Mouse (Mus musculus) CD4-positive, CD25-positive, alpha-beta regulatory T cell, adult 2 months (primary cell): ENCODE measurements at regions not wholly inside any gene's neighbourhood (a gene's known extent, or its start where the extent isn't known, plus 50 kb on each side); places are given as distances from the start of the nearest gene placed in this dataset.
"Not testable (repeated sequence)": the region's sequence is repeated elsewhere in the genome, so short reads cannot be mapped to it uniquely, and the experiment has no call there.

Experiments used
- DNase-seq: peaks from one replicate; pipeline ENCODE4 v3.0.0-alpha.2; 2012; ENCODE audit warnings: low read depth, low spot score

DNA sequence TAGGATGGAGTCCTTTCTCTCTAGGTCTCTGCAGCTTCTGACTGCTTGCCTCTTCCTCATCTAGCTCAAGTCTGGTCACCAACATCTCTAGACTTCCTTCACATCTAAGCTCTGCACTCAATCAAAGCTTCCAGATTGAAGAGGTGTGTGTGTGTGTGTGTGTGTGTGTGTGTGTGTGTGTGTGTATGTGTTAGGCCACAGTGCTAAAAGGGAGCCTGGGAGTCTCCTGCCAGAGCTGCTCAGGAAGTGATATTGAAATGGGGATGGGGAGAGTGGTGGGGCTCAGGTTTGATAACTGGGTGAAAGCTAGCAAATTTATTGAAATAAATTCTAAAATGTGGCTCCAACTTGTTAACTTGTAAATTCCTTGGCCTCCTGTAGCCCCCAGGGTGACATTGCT, 73.3 kb downstream of the Gm31371 start:
- not testable (repeated sequence) for DNase-seq

DNA sequence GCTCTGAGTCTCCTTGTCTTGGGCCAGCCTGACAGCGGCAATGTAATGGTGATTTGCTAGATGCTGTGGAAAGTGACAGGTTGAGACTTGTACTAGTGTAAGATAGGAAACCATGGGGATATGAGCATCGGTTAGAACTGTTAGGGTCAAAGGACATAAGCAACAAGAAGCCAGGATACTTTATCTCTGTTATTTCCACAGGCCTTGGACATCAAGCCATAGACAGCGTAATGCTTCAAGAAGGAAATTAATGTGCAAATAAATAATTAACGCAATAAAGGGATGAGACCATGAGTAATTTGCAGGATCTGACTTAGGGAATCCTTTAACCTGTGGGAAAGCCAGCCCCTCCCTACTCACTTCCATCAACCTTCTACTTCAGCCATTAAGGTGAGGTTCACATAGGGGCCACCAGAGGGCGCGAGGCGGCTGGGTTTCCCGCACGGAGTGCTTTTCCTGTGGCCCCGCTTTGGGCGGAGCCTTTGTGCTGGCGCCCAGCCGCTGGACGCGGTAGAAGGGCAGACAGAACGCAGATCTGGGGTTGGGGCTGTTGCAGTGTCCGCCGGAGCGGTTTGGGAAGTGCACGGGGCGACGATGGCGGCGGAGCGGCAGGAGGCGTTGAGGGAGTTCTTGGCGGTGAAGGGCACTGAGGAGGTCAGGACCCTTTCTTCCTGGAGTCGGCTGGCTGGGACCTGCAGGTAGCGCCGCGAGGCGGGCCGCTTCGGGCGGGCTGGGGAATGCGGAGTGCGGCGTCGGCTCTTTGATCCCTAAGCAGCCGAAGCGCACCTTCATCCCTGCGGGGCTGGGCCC, 76.5 kb downstream of the Gm31371 start:
- DNase-seq: peak; percentile 85

DNA sequence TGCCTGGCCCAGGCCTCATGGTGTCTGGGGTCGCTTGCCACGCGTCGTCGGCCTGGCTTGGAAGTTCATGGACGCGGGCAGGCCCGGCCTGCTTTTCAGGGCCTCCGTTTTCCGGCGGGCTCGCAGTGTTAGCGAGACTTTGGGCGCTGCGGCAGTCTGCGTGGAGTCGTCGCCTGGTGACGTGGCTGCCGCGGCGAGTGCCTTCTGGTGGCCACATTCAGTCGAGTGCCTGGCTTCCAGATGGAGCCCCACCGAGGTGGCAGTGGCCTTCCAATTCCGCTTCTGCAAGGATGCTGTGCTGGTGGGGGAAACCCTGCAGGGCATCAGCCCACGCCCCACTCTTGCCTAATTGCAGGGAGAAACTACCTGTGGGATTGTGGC, 77.1 kb downstream of the Gm31371 start:
- DNase-seq: peak; percentile 57

DNA sequence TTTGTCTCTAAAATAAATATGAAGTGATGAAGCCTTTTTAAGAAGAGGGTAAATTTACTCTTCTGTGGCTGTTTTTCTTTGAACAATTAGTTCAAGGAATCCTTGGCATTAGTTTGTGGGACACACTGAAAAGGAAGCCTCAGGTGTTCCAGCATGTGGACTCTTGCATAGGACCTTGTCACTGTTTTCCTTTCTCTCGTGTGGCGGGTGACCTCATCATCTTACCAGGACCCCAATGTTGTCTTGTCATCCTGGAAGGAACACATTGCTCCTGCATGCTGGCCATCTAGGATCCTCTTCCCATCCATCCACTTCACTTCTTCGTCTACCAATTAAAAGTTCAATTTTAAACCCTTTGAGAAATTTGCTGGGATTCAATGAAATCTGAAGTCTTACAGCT, 104.9 kb downstream of the Gm31371 start:
- not testable (repeated sequence) for DNase-seq

DNA sequence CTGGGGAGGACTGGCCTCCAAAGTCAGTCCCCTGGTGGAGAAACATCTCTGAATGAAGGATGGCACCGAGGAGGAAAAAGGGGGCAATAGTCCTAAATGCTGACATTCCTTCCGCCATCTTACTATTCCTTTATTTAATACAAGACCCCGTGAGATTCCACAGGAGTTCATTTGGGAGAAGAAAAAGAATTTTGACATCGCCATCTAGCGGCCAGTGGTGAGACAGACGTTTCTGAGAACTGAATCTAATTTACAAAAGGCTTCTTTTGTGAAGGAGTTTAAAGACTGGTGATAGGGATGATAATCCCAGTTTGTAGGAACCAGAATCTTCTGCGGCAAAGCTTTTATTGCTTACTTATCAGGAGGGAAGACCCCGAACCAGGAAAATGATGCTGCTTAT, 107.8 kb downstream of the Gm31371 start:
- peak; percentile 30 for DNase-seq

DNA sequence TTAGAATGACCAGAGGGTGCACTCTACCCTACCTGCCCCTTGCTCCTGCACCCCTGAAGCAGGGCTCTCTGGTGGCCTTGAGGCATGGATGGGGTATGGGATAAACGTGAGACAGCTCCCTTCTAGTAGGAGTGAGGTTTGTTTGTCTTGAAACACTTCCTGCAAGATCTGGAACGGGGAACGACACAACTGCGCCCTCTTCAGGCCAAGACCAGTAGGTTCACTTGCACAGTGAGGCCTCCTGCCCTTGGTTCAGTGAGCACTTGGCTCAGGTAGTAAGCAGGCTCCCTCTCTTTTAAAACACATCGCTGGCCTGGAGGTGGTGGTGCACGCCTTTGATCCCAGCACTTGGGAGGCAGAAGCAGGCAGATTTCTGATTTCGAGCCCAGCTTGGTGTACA, 110.1 kb downstream of the Gm31371 start:
- DNase-seq: peak; percentile 70

DNA sequence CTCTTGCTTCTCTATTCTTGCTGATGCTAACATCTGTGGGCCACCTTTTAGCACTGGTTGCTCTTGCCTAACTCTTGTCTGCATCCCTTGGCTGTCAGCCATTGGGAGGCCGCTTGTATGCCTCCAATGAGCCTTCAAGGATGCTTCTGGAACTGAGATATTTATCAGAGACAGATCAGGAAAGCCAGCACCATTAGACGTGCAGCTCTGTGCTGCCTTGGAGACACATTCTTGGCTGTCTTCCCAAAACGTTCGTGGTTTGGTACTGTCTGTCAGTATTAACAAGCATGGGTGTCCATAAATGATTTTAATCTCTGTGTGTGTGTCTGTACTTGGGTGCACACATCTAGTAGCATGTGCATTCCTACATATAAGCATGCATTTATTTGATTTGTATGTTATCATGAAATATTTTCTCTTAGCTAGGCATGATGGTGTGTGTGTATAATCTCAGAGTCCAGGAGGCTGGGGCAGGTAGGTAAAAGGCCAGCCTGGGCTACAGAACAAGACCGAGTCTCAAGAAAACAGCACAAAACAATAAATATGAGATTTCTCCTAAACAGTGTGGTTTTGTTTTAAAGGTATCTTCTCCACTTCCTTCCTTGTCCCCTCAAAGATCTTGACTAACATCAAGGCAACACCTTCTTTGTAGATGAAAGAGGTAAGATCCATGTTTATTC, 111.4 kb downstream of the Gm31371 start:
- DNase-seq: not testable (repeated sequence)

DNA sequence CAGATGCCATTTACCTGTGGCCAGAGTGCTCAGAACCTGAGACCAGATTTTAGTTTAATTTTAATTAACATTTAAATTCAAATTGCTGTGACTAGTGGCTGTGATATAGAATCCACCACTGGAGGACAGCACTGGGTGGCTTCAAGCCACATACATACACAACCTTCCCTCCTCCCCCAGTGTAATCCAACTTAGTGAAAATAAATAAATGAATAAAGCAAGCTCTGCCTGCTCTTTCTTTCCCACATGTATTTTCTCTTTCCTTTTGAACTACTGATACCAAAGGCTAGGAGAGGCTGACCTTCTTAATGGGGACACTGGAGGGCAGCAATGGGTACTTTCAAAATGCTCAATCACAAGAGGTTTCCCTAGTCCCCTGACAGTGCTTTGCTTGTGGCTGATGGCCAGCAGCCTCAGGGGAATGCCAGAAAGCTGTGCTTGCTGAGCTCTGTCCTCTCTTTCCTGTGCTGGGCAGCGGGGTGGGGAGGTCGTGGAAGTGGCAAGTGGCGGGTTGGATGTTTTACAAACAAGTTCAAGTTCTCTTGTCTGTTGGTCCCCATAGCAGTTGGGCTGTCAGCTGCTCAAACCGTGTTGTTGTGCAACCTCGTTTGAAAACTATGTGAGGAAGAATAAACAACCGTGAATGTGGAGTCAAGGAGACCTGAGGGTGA, 112.4 kb downstream of the Gm31371 start:
- DNase-seq: not testable (repeated sequence)

DNA sequence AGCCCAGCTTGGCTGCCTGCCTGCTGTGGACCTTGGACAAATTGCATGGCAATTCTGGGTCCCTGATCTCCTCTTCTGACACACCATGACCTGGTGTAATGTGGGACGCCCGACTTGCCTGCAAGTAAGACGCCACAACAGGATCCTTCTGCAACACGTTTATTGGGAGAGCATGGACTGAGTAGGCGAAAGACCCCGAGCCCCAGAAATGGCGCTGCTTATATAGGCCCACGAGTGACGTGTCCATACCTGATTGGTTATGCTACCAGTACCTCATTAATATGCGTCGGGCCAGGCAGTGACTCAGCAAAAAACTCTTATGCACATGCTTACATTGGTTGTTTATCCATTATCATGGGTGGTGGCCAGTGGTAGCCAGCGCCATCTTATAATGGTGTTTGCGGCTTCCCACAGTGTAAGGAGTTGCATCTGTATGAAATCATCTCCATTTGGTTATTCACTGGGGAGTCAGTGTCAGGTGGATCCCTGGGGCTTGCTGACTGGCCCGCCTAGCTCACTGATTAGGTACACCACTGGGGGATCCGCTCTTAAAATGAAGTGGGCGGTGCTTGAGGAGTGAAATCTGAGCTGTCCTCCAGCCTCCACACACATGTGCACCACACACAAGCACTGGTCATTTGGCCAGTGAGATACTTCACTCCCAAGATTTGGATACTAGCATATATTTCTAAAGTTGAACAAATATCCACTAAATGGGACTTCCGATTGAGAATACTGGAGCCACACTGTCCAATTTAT, 113.1 kb downstream of the Gm31371 start:
- not testable (repeated sequence) for DNase-seq

DNA sequence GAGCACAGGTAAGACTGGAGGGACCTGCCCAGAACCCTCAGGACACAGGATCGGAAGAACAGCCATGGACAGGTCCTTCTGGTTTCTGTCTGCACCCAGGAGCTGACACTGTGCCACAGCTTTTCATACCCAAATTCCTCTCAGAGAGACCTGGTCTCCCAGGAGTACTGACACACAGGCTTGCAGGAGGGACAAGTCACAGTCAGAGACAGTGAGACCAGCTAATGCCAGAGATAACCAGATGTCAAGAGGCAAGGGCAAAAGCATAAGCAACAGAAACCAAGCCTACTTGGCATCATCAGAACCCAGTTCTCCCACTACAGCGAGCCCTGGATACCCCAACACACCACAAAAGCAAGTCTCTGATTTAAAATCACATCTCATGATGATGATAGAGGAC, 122.3 kb downstream of the Gm31371 start:
- DNase-seq: not testable (repeated sequence)

DNA sequence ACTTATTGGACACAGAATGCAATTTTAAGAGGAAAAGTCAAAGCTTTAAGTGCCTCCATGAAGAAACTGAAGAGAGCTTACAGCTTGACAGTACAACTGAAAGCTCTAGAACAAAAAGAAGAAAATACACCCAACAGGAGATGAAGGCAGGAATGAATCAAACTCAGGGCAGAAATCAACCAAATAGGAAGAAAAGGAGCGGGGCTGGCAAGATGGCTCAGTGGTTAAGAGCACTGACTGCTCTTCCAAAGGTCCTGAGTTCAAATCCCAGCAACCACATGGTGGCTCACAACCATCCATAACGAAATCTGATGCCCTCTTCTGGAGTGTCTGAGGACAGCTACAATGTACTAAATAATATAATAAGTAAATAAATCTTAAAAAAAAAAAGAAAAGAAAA, 124.8 kb downstream of the Gm31371 start:
- DNase-seq: not testable (repeated sequence)

DNA sequence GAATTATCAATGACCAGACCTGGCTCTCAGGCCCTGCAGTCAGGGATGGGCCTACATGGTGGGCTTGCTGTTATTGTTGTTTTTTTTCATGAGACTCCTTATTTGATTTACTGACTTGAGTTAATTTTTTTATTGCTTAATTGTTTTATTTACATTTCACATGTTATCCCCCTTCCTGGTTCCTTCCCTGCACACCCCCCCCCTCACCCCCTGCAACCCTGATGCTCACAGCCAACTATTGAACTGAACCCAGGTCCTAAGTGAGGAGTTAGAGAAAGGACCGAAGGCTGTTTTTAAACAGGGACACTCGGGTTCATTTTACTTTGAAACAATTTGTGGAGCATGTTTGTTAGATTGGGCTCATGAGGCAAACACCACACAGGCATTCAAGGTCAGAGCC, 126.9 kb downstream of the Gm31371 start:
- DNase-seq: not testable (repeated sequence)

DNA sequence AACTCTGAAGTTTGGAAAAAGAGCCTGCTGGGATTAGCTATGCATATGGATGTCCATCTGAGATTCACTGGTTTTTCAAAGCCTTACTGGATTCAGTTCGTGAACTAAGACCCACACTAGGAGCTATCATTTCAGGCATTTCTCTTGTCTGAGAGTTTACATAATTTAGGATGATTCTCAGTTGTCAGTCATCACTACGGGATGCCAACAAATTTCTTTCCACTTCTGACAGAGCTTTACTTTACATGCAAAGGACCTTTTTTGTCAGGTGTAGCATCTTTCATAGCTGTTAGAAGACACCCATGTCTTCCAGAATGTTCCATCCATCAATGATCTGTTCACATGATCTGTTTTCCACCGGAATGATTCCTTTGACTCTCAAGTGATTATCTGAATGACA, 154.4 kb downstream of the Gm31371 start:
- not testable (repeated sequence) for DNase-seq

DNA sequence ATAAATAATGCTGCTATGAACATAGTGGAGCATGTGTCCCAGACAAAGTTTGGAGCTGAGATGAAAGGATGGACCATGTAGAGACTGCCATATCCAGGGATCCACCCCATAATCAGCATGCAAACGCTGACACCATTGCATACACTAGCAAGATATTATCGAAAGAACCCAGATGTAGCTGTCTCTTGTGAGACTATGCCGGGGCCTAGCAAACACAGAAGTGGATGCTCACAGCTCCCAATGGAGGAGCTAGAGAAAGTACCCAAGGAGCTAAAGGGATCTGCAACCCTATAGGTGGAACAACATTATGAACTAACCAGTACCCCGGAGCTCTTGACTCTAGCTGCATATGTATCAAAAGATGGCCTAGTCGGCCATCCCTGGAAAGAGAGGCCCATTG, 194.9 kb downstream of the Gm31371 start:
- DNase-seq: not testable (repeated sequence)

DNA sequence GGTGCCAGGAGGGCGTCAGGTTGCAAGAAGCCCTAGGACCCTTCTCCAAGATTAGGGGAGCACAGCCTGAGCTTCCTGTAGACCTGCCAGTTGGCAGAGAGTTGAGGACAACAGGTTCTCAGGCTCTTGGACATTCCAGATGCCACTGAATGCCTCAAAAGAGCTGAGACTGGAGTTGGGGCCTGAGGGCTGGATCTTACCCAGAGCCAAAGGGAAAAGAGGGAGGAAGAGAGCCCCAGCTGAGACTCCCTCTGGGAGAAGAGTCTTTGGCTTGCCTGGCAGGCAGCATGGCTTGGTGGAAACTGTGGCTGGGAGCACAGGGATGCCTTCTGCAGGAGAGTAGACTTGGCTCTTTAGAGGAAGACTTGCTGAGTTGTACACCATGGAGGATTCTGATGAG, 197.0 kb downstream of the Gm31371 start:
- peak; percentile 0 for DNase-seq

DNA sequence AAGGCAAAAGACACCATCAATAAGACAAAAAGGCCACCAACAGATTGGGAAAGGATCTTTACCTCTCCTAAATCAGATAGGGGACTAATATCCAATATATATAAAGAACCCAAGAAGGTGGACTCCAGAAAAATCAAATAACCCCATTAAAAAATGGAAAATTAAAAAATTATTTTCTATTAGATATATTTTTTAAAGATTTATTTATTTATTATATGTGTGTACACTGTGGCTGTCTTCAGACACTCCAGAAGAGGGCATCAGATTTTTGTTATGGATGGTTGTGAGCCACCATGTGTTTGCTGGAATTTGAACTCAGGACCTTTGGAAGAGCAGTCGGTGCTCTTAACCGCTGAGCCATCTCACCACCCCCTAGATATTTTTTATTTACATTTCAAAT, 199.2 kb downstream of the Gm31371 start:
- not testable (repeated sequence) for DNase-seq

DNA sequence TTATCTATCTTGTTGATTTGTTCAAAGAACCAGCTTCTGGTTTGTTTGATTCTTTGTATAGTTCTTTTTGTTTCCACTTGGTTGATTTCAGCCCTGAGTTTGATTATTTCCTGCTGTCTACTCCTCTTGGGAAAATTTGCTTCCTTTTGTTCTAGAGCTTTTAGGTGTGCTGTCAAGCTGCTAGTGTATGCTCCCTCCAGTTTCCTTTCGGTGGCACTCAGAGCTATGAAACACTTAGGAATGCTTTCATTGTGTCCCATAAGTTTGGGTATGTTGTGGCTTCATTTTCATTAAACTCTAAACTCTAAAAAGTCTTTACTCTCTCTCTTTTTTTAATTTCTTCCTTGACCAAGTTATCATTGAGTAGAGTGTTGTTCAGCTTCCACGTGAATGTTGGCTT, 204.0 kb downstream of the Gm31371 start:
- not testable (repeated sequence) for DNase-seq

DNA sequence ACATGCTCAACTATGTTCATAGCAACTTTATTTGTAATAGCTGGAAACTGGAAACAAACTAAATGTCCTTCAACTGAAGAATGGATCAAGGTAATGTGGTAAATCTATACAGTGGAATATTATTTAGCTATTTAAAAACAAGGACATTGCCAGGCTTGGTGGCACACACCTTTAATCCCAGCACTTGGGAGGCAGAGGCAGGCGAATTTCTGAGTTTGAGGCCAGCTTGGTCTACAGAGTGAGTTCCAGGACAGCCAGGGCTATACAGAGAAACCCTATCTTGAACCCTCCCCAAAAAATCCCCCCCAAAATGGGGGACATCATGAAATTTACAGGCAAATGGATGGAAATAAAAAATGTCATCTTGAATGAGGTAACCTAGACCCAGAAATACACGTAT, 213.6 kb downstream of the Gm31371 start:
- not testable (repeated sequence) for DNase-seq

DNA sequence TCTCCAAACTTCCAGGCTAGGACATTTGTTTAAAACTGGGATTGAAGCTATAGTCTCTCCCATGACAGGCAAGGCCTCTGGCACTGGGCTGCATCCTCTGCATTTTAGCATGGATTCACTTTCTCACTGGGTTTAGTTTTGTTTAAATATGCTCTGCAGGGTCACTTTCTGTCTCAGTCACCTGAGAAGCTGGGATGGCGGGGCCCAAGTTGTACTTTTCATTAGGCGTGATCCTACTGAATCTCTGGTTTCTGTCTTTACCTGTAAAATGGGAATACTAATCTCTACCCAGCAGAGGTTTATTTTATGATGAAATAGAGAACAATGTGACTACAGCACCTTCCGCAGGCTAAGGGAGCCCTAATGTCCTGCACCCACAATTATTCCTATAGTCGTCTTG, 216.4 kb downstream of the Gm31371 start:
- DNase-seq: peak; percentile 0

DNA sequence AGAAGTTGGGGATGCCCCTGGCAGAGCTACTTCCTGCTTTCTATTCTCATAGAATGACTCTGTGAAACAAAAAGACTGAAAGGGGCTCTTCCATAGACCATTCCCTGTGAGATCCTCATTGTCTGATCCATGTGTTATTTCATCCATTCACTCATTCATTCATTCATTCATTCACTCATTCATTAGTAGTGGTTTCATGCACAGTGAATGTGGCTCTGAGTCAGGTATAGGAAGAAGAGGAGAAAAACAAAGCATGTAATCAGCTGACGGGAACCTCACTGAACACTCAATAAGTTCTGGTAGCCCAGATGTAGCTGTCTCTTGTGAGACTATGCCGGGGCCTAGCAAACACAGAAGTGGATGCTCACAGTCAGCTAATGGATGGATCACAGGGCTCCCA, 217.0 kb downstream of the Gm31371 start:
- DNase-seq: not testable (repeated sequence)

DNA sequence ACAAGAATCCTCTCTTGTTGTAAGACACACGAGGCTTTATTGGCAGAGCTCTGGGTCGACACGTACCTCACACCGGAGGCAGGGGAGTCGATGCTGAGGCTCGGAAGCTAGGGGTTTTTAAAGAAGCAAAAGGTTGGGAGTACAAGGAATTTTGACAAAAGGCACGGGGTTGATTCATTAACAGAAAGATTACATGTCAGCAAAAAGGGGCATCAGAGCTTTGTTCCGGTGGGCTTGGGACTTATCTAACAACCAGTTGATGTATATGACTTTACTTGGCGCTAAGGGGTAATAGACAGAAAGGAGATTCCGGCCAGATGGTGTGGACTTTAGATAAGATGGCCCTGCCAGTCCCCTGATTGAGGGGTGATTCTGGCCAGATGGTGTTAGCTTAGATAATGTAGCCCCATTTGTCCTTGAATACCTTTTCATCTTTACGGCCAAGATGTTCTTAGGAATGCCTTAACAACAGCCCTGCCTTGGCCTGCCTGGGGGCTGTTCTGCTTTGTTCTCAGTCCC, 218.3 kb downstream of the Gm31371 start:
- DNase-seq: peak; percentile 8
